Comparison of ENCODE assay signal across 8 mouse cellular contexts in genomic region chr2:180207840-180208239, GRCm38 (mm10). TPM values are rescaled to one million over a fixed set of nuclear protein-coding genes. Genes with fewer than 3 reads are reported as not detected.
A peak's percentile ranks its signal among the peaks of the same experiment; 100 is the strongest.
DNase-seq lines count a peak whose midpoint lies in the region; ATAC-seq and TF ChIP-seq lines count a peak whose summit lies in the region.

No protein-coding gene starts in this region.

- TF ChIP-seq EP300 in heart, adult 2 months (IDR thresholded peaks at IDR 0.05; ENCODE audit: insufficient read depth, low read depth, low read length) = peak; percentile 57; the same call in 1 of the 2 replicates

- intact Hi-C loops in heart, adult 2 months (cut with DNase I) = loop anchor here (1.0 to 10.0 kb wide), 3 partner anchors 19 to 137 kb away; no protein-coding TSS in a partner anchor

- H3K27ac ChIP-seq in midbrain, embryonic 10.5 days (replicated peaks) = no peak overlapping the region
- H3K27ac ChIP-seq in midbrain, embryonic 16.5 days (ENCODE audit: low read length) = no peak overlapping the region
- H3K27ac ChIP-seq in heart, adult 2 months = peak overlapping the region; percentile 50

- H3K27me3 ChIP-seq in midbrain, embryonic 10.5 days (ENCODE audit: low read depth, poor library complexity, severe bottlenecking) = no peaks in the 10 kb centered on the region
- no peaks in the 10 kb centered on the region for H3K27me3 ChIP-seq in midbrain, embryonic 16.5 days (ENCODE audit: control insufficient read depth, insufficient read depth, low read depth, low read length)
- no peaks in the 10 kb centered on the region for H3K27me3 ChIP-seq in heart, adult 2 months (ENCODE audit: control insufficient read depth, insufficient read depth, low read length)

- DNase-seq in midbrain, embryonic 10.5 days (ENCODE audit: low spot score) = peak; percentile 46
- peak; percentile 68 for DNase-seq in adrenal gland, postnatal 25 days
- DNase-seq in heart, adult 2 months = peak; percentile 71 to 85
- peak; percentile 82 for DNase-seq in kidney, postnatal 25 days
- peak; percentile 29 for DNase-seq in naive thymus-derived CD4-positive, alpha-beta T cell, adult 2 months (ENCODE audit: low read depth)
- DNase-seq in natural killer cell, adult 2 months (ENCODE audit: low spot score in 2 of 2) = no peak
- DNase-seq in T-cell, adult 2 months (ENCODE audit: low spot score) = no peak

- no peak overlapping the region for H3K4me3 ChIP-seq in midbrain, embryonic 10.5 days
- H3K4me3 ChIP-seq in midbrain, embryonic 16.5 days (ENCODE audit: low read depth, low read length) = no peak overlapping the region
- H3K4me3 ChIP-seq in heart, adult 2 months = no peak overlapping the region

- H3K9me3 ChIP-seq in midbrain, embryonic 10.5 days (replicated peaks) = no peaks in the 10 kb centered on the region
- no peaks in the 10 kb centered on the region for H3K9me3 ChIP-seq in midbrain, embryonic 16.5 days (replicated peaks; ENCODE audit: control insufficient read depth, low read length, poor library complexity, severe bottlenecking)

- no peak overlapping the region for H3K9ac ChIP-seq in midbrain, embryonic 16.5 days (ENCODE audit: low read depth, low read length)
- no peak overlapping the region for H3K9ac ChIP-seq in heart, adult 2 months (ENCODE audit: low read depth, low read length)

- no peak overlapping the region for H3K4me2 ChIP-seq in midbrain, embryonic 16.5 days (ENCODE audit: low read length)

- peak; percentile 83 for TF ChIP-seq CTCF in heart, adult 2 months (IDR thresholded peaks at IDR 0.05)

- 74% methylated on average over 7 of the region's 7 CpGs for WGBS in midbrain, embryonic 10.5 days
- WGBS in midbrain, embryonic 16.5 days = 69% methylated on average over 7 of the region's 7 CpGs
- WGBS in heart, adult 2 months = 45% methylated on average over 7 of the region's 7 CpGs

- no peak for TF ChIP-seq POLR2A in heart, adult 2 months (IDR thresholded peaks at IDR 0.05; ENCODE audit: insufficient read depth, low read depth, low read length)

- no peak for ATAC-seq in midbrain, embryonic 16.5 days

- H3K36me3 ChIP-seq in midbrain, embryonic 10.5 days = peaks cover 7% of the 10 kb centered on the region; the same call in 1 of the 2 replicates
- H3K36me3 ChIP-seq in midbrain, embryonic 16.5 days (ENCODE audit: control insufficient read depth, insufficient read depth, low read length) = no peaks in the 10 kb centered on the region
- H3K36me3 ChIP-seq in heart, adult 2 months (ENCODE audit: control insufficient read depth, insufficient read depth, low read length) = no peaks in the 10 kb centered on the region

- H3K79me2 ChIP-seq in heart, adult 2 months (replicated peaks; ENCODE audit: control insufficient read depth, insufficient read depth, low read length) = peaks cover 2% of the 10 kb centered on the region; the same call in 1 of the 2 replicates

- peaks cover 4% of the 10 kb centered on the region; the same call in 1 of the 2 replicates for H3K4me1 ChIP-seq in midbrain, embryonic 10.5 days
- peaks cover 2% of the 10 kb centered on the region; the same call in 1 of the 2 replicates for H3K4me1 ChIP-seq in midbrain, embryonic 16.5 days (ENCODE audit: control insufficient read depth, insufficient read depth, low read length)
- H3K4me1 ChIP-seq in heart, adult 2 months (ENCODE audit: control insufficient read depth, insufficient read depth, low read length) = peaks cover 7% of the 10 kb centered on the region

RNA-seq across cellular contexts. Expression of gene Lama5, which starts 17.8 kb away (rescaled TPM):
- 5.3 and 6.4 TPM in 2 replicates for polyA plus RNA-seq in midbrain, embryonic 10.5 days (2016; fragmentation: Nextera tagmentation; extraction: Ambion mirVana)
- polyA plus RNA-seq in midbrain, embryonic 16.5 days (2015; fragmentation: Nextera tagmentation; extraction: Ambion mirVana) = 1.6 and 2.6 TPM in 2 replicates
- total RNA-seq in adrenal gland, postnatal 25 days (2021) = 29.3 and 38.0 TPM in 2 replicates
- 100 to 1,000 TPM in 1 of 2 experiments, 10 to 100 TPM in 1; 66.3 to 104 TPM for total RNA-seq in heart, adult 2 months (2021)
- polyA plus RNA-seq in heart, adult 2 months (2012; rRNA removed) = 83.6 and 109 TPM in 2 replicates

RNA-seq across cellular contexts. Expression of gene Adrm1, which starts 36.6 kb away (rescaled TPM):
- polyA plus RNA-seq in midbrain, embryonic 10.5 days (2016; fragmentation: Nextera tagmentation; extraction: Ambion mirVana) = 270 and 277 TPM in 2 replicates
- 201 and 206 TPM in 2 replicates for polyA plus RNA-seq in midbrain, embryonic 16.5 days (2015; fragmentation: Nextera tagmentation; extraction: Ambion mirVana)
- total RNA-seq in adrenal gland, postnatal 25 days (2021) = 132 and 145 TPM in 2 replicates
- total RNA-seq in heart, adult 2 months (2021) = 10 to 100 TPM; 79.2 to 89.0 TPM
- polyA plus RNA-seq in heart, adult 2 months (2012; rRNA removed) = 56.6 and 76.0 TPM in 2 replicates

RNA-seq across cellular contexts. Expression of gene Rps21, which starts 49.3 kb away (rescaled TPM):
- 409 and 515 TPM in 2 replicates for polyA plus RNA-seq in midbrain, embryonic 10.5 days (2016; fragmentation: Nextera tagmentation; extraction: Ambion mirVana)
- 295 and 298 TPM in 2 replicates for polyA plus RNA-seq in midbrain, embryonic 16.5 days (2015; fragmentation: Nextera tagmentation; extraction: Ambion mirVana)
- 728 and 789 TPM in 2 replicates for total RNA-seq in adrenal gland, postnatal 25 days (2021)
- total RNA-seq in heart, adult 2 months (2021) = 100 to 1,000 TPM; 506 to 570 TPM
- 991 and 1,183 TPM in 2 replicates for polyA plus RNA-seq in heart, adult 2 months (2012; rRNA removed)

Comparison
In these comparisons a context has a peak if more than half of its experiments do, and no peak if none do; other contexts are left out.
1. DNase-seq: peak in midbrain, embryonic 10.5 days (single experiment), adrenal gland, postnatal 25 days (single experiment), heart, adult 2 months (2 of 2), kidney, postnatal 25 days (2 of 2) and naive thymus-derived CD4-positive, alpha-beta T cell, adult 2 months (single experiment); none in natural killer cell, adult 2 months (0 of 2) and T-cell, adult 2 months (single experiment).
2. RNA of gene Lama5, which starts 17.8 kb away (polyA plus RNA-seq): 83.6 to 109 TPM in heart, adult 2 months; 5.3 to 6.4 TPM in midbrain, embryonic 10.5 days and 1.6 to 2.6 TPM in midbrain, embryonic 16.5 days; every median in the first group is over 10 times any median in the second.